Mouse (Mus musculus) neural tube, embryonic 10.5 days (tissue): ENCODE data around the gene Nop2.
A peak's percentile ranks its signal among the peaks of the same experiment; 100 is the strongest.
"Not testable (repeated sequence)": the region's sequence is repeated elsewhere in the genome, so short reads cannot be mapped to it uniquely, and the experiment has no call there.

Experiments used
- DNase-seq: peaks from one replicate; pipeline ENCODE4 v3.0.0-alpha.2; 2017; ENCODE audit warnings: low spot score; ENCODE audit errors: extremely low spot score

The Nop2 gene

DNA sequence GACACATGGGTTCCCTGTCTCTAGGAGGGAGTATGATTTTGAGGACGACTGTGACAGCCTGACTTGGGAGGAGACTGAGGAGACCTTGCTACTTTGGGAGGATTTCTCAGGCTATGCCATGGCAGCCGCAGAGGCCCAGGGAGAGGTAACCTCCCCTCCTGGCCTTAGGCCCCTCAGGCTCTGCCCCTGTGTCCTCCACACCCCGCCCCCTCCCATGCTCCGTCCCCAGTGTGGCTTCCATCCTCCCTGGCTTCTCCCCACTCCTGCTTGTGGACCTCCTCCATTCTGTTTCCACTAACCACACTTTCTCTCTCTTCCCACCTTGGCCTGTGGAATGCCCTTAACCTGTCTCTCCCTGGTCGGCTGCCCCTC is 21.3 kb downstream of the Nop2 start:
- DNase-seq = no peak

DNA sequence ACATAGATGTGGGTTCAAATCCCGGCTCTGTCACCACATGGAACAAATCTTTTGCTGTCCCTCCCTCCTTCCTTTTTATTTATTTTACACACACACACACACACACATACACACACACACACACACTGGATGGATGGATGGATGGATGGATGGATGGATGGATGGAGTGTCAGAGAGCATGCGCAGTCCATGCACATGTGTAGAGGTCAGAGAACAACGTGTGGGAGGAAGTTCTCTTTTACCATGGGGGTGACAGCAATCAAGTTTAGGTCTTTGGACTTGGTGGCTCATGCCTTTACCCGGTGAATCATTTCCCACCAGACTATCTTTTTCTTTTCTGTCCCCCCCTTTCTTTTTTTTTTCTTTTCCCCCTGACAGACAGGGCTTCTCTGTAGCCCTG is 22.0 kb downstream of the Nop2 start:
- no peak for DNase-seq

DNA sequence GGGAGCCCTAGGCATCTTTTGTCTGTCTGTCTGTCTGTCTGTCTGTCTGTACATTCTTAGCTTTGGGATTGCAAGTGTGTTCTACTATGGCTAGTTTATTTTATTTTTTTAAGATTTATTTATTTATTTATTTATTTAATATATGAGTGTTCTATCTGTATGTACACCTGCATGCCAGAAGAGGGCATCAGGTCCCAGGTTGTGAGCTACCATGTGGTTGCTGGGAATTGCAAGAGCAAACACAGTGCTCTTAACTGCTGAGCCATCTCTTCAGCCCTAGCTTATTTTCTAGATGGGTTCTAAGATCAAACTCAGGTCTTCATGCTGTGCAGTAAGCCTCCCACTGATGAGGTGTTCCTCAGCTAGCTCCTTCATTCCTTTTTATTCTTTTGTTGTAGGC is 22.8 kb downstream of the Nop2 start:
- no peak for DNase-seq

DNA sequence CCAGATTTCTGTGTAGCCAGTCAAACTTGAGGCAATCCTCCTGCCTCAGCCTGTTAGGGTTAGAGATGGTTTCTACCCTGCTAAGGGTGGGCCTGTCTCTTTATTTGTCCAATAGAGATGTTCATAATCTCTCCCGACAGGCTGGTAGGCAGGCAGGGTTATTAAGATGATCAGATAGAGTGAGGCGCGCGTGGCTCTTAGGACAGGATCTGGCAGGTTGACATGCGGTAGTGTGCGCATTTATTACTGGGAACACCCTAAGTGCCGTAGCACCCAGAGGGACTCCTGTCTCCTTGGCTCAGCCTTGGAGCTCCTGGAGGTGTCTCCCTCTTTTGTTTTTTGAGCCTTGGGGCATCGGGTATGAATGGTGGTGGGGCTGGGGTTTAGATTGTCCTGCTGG is 23.6 kb downstream of the Nop2 start:
- DNase-seq = no peak

DNA sequence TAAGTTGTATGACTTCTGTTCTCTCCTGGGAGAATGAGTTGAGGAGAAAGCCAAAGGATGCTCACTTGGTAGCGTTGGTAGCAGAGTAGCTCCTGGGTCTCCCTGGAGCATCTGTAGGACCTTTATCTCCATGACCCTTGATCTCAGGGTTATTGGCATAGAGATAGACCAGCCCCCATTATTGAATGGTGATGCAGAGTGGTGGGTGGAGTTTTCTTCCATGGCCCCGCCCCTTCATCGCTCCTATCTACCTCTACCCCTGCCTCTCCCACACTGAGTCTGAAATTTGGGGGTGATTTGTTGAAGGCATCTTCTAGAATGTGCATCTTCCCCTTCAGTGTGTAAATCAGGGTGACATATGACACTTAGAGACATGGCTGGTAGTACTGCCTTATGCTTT is 24.8 kb downstream of the Nop2 start:
- DNase-seq = no peak

DNA sequence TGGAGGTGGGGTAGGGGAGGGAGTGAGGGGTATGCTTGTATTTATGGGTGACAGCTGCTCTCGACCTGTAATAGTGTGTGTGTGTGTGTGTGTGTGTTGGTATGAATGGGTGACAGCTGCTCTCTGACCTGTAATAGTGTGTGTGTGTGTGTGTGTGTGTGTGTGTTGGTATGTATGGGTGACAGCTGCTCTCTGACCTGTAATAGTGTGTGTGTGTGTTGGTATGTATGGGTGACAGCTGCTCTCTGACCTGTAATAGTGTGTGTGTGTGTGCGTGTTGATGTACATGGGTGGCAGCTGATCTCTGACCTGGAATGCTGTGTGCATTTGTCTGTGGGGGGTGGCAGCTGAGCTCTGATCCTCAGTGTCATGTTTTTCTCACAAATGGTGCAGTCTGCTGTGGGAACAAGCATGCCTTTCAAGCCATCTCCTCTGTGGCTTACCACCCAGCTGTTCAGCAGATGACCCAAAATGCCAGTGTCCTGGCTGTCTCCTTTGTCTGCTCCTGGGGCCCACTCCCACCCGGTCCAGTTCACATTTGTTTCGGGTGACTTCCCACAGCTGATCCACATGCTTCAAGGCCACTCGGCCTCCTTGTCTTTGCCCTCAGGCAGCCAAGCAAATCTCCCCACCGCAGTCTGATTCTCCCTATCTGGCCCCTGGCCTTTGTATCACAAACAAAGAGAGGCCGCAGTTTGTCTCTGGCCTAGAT is 25.4 kb downstream of the Nop2 start:
- peak; percentile 71 for DNase-seq

DNA sequence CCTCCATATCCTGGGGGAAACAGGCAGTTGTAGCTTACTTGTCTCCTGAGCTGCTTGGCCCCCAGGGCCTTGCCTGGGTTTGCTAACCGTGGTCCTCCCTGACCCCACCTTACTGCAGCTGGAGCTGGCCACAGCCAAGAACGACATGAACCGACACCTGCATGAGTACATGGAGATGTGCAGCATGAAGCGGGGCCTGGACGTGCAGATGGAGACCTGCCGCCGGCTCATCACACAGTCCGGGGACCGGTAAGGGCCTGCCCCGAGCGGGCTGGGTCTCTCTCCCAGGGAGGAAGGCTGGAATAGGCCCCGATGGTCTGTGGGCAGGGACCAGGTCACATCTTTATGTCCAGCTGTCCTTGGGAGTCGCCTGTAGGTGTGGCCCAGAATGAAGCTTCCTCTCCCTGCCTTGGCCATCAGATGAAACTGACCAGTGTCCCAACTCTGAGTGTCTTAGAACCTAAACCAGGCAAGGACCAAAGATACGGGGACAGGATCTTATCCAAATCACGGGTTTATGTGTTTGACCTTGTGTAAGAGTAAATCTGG is 27.3 kb downstream of the Nop2 start:
- no peak for DNase-seq

DNA sequence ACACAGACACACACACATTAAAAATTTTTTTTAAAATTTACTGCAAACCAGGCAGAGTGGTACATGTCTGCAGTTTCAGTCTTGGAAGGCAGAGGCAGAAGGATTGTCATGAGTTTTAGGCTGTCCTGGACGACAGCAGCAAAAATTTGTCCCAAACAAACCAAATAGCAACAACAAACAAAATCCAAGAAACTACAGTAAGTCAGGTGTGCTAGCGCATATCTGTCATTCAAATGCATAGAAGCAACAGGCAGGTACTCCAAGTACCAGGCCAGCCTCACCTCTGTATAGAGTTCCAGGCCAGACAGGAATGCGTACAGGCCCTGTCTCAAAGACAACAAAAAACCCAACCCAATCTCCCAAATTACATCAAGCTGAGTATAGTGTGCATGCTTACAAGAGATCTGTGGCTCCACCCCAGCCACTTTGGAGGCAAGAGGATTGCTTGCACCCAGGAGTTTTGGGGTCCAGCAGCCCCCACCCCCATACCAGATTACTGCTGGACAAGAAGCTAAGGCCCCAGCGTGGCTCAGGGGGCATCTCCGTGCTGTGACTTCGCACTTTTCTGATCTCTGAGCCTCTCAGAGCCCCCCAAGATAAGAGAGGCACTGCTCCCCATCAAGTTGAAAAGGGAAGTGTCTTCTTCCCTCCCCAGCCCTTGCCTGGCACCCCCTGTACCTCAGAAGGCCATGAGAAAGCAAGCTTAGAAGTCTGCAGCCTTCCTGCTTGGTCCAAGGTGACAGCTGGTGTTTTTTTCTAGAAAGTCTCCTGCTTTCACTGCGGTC is 28.3 kb downstream of the Nop2 start:
- DNase-seq = no peak

DNA sequence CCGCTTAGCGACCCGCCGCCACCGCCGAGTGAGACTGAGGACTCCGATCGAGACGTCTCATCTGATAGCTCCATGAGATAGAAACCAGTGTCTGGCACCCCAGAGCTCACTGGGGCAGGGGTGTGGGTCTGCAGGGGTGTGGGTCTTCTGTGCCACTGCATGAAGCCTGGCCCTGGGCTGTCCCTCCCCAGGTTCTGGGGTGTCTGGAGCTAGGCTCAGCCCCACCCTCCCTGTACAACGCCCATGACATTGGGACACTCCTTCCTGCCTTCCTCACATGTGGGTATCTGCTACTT is 28.8 kb downstream of the Nop2 start:
- peak; percentile 49 for DNase-seq

DNA sequence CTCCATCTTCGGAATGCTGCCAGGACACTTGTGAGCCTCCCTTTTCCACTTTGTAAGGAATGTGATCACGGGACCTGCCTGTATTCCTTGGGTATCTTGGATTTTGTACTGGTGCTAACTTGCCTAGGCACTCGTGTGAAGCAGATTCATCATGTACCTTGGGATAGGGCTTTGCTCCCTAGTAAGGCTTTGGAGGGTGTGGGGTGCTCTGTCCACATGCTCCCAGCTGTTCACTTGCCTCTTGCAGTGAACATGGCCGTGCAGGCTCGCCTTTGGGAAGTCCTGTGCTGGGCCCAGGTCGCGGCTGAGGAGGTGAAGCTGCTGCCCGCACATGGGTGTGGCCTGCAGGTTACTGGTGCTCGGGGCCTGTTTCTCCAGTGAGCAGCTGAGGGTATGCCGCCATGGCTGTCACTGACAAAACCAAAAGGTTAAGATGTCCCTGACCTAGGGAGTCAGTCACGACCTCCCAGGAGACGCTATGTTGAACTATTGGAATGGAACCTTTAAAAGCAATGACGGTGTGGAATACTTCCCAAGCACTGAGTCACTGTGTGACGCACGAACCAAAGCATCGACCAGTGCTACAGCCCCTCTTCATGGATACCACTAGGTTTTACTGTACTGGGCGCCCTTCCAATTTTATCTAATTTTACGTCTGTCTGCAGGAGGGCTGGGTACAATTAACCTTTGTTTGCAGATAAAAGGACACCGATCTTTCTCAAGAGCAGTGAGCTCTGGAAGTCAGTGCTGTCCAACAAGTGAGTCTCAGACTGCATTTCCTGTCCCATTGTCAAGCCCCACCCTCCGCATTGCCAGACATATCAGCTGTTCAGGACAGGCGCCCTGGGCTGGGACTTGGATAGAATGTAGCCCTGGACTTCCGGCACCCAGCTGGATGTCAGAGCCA is 29.4 kb downstream of the Nop2 start:
- peak; percentile 71 for DNase-seq

DNA sequence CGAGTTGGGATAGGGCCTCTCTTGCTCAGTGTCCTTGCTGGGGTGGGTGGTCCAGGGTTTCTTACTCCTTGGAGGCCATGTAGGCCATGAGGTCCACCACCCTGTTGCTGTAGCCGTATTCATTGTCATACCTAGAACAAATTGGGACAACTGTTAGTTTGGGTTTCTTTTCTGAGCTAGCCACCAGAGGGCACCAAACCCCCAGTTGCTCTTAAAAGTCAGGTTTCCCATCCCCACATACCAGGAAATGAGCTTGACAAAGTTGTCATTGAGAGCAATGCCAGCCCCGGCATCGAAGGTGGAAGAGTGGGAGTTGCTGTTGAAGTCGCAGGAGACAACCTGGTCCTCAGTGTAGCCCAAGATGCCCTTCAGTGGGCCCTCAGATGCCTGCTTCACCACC is 30.3 kb downstream of the Nop2 start:
- DNase-seq = peak; percentile 55

DNA sequence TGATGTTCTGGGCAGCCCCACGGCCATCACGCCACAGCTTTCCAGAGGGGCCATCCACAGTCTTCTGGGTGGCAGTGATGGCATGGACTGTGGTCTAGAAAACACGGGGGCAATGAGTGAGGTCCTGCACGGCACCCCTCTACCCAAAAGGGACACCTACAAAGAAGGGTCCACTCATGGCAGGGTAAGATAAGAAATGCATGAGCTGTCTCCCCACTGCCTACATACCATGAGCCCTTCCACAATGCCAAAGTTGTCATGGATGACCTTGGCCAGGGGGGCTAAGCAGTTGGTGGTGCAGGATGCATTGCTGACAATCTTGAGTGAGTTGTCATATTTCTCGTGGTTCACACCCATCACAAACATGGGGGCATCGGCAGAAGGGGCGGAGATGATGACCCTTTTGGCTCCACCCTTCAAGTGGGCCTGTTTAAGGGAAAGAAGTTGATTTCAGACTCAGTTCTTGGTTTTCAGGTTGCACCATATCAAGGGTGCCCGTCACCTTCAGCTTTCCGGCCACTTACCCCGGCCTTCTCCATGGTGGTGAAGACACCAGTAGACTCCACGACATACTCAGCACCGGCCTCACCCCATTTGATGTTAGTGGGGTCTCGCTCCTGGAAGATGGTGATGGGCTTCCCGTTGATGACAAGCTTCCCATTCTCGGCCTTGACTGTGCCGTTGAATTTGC is 31.1 kb downstream of the Nop2 start:
- DNase-seq = not testable (repeated sequence)

DNA sequence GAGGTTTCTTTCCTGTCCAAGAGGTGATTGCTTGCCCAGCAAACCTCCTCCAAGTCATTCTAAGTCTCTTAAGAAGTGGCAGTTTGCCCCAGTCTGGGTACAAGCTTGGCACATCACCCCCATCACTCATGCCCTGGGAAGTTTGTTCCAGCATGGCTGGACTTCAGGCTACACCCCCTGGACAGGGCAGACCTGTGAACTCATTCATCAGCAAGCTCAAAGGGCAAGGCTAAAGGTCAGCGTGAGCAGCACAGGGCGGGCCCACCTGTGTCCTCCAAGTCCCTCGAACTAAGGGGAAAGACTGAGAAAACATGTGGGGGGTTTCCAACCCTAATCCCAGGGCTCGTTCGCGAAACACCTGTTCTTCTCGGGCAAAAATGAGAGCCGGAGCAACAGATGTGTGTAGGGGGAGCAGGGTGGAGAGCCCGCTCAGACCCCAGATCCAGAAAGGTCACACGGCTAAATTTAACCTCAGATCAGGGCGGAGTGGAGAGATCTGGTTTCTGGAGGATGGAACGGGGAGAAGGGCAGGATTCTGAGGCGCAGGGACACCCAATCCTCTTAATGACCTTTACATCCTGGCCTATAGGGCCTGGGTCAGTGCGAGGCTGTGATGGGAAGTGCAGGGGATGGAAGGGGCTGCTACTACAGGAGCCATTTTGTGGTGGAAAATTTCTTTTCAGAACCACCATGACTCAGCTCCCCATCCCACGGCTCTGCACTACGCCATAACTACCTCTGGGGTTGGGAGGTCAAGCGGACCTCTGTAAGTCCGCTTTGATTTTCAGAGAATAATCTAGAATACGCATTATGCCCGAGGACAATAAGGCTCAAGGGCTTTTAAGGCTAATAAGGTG is 32.3 kb downstream of the Nop2 start:
- DNase-seq = peak; percentile 49

DNA sequence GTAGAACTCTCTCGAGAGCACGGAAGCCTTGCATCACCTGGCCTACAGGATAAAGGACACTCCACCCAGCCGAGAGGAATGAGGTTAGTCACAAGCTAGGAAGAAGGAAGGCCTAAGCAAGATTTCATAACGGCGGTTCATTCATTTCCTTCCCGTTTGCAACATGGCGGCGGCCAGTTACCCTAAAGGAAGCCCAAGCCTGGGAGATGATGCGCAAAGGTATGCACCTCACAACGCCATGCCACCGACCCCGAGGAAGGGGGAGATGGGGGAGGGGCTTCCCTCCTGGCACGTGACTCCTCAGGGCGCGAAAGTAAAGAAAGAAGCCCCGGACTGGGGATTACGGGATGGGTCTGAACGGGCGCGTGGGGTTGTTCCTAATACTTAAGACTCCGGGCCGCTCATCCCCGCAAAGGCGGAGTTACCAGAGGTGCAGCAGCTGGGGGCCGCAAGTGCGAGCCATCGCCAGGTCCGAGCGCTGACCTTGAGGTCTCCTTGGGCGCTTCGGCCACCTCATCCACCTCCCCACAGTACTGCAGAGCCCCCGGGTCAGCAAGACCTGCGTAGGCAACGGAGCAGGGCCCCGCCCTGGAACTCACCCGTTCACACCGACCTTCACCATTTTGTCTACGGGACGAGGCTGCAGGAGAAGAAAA is 33.1 kb downstream of the Nop2 start:
- peak; percentile 82 for DNase-seq

DNA sequence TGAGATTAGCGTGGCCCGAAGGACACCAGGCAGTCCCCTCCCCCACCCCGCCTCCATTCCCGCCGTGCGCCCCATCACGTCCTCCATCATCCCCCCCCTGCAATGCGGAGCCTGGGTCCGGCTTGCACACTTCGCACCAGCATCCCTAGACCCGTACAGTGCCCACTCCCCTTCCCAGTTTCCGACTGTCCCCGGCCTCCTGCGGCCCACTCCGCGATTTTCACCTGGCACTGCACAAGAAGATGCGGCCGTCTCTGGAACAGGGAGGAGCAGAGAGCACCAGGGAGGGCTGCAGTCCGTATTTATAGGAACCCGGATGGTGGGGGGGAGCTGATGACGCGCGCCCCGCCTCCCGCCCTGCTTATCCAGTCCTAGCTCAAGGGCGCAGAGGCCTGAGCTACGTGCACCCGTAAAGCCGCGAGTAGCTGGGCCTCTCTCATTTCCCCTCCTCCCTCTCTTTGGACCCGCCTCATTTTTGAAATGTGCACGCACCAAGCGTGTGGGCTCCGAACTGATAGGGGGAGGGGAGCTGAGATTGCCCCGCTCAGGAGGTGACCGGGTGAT is 33.7 kb downstream of the Nop2 start:
- DNase-seq = peak; percentile 98

DNA sequence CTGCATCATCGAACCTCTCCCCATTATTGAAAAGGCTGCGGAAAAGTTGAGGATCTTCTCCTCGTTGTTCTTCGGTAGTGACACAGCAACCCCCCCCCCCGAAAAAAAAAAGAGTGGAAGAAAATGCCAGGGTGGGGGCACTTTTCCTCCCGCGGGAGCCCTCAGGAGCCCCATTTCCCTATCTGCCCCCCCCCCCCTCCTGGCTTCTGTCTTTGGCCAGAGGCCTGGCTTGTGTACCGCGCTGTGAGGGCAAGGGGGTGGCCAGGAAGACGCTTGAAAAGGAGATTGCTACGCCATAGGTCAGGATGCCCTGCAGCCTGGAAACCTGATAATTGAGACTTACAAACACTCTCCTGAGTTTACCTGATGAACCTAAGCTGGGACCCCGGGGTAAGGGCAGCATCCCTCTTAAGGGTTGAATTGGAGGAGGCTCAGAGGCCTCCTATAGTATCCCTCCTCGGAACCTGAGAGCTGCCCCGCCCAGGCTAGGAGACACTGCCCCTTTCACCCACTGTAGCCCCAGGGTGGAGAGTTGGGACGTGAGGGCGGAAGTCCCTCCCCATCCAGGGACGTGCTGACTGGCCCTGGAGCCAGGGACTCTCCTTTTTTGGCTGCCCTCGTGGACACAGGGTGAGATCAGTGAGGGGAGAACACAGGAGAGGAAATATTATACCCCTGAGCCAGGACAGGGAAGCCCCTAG is 34.5 kb downstream of the Nop2 start, which contains the start of gene Gapdh:
Gene Gapdh, minus strand, starts transcription at position 417 of the 701 bp plus-strand sequence.
- DNase-seq = peak; percentile 71

DNA sequence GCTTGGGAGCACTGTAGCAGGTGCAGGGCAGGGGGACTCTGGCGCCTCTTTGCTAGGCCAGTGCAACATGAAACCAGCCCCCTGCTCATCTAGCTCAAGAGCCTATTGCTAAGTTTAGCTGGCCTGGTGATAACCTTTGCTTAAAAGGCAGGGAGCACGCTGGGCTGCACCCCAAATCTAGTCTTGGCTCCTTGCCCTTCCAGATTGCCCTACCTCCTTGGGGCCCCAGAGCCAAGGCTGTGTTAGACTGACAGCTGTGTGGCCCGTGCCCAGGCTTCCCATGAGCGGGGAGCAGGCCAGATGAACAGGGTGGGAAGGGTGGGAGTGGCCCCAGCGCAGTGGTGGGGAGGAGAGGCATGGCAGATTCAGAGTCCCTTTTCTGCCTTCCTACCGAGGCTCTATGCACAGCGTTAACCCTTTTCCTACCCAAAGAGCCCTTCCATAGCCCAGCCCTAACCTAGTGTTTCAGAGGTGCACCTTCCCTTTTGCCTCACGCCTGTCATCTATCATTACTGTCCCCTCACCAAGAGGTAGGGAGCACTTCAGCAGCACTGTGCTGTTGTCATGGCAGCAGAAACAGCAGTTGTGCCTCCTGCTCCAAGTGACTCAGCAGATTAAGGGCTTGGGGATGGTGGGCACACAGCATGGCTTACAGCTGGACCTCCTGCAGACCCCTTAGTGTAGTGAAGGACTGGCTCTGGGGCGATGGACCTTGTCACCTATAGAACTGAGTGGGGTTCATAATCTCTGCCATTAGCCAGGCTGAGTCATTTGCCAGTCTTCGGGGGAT is 35.3 kb downstream of the Nop2 start:
- peak; percentile 60 for DNase-seq

DNA sequence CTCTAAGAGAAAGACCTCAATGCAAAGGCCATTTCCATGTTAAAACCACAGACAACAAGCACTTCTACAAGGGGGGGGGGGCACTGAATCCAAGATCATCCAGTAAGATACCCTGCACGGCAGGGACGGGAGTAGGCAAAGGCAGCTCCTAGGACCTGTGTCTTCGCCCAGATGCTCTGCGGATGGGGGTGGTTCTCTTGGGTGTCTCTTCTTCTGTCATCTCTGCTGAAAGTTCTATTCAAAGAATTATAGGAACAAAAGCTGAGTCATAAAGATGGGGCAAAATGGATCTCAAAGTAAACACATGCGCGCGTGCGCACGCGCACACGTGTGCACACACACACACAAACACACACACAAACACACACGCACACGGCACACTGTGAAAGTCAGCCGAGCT is 36.4 kb downstream of the Nop2 start:
- DNase-seq = no peak
